17 mouse cellular contexts compared by ENCODE assay signal in the genomic region with DNA sequence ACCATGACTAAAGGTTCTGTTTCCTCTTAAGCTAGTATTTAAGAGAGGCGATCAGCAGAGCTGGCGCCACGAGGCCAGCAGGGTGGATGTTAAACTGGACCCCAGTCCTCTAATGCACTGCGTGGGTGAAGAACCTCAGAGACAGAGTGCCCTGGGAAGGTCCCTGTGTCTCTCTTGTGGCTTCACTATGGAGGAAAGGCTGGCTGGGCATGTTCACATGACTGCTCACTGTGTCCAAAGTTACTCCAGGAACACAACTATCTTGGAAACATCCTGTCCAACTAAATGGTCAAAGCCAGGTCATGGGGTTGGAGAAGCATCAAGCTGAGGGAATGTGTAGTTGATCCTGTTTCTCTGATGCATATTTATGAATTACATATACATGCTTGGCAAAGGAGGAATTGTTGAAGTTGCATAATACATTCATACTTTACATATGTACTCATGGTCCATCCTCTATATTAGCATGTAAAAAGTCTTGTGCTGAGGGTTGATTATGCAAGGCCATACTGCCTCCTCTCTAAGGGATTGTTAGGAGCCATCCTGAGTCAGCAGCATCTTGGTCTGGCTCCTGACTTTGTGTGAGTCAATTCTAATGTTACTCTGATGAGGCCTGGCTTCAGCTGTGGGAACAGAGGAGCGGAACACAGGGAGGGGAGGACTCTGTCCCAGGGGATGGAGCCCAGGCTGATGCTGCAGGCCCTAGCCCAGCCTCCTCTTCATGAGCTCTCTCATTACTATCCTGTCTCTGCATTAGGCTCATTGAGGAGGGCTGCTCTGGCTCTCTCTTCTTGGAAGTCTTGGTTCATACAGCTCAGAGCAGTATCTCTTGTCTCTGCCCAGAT.
DNase-seq lines count a peak whose midpoint lies in the region; ATAC-seq and TF ChIP-seq lines count a peak whose summit lies in the region.
"Had no signal": no experiment of that assay in that cellular context is flagged by ENCODE, and none has a peak within 500 bp of the region (broad histone marks: within the 10 kb centered on the region; RNA-seq: fewer than 3 reads in every experiment).

No protein-coding gene starts in this region.

- no peaks in the 10 kb centered on the region for H3K36me3 ChIP-seq in heart, embryonic 12.5 days
- H3K36me3 ChIP-seq in embryonic facial prominence, embryonic 15.5 days, result no peaks in the 10 kb centered on the region
- no peaks in the 10 kb centered on the region for H3K36me3 ChIP-seq in thymus, adult 2 months (ENCODE audit: control insufficient read depth, insufficient read depth, low read length)
- H3K36me3 ChIP-seq: liver, embryonic 13.5 days; lung, embryonic 15.5 days; midbrain, embryonic 12.5 days had no signal

- DNase-seq in heart, adult 11 months, result peak; percentile 99
- DNase-seq in gastrocnemius, postnatal 14 days, result peak; percentile 76
- peak; percentile 56 to 61 for DNase-seq in heart, postnatal 10 days
- DNase-seq in thymus, adult 2 months, result no peak
- no peak for DNase-seq in cerebellum, adult 9-11 months
- no peak for DNase-seq in kidney, postnatal 25 days
- DNase-seq: adrenal gland, adult 8-10 months; cerebellum, postnatal 10 days; kidney, adult 9 months; liver, embryonic 13.5 days had no signal

- no peak overlapping the region for H3K4me3 ChIP-seq in heart, embryonic 12.5 days
- H3K4me3 ChIP-seq in embryonic facial prominence, embryonic 15.5 days (replicated peaks), result no peak overlapping the region
- H3K4me3 ChIP-seq in thymus, adult 2 months (ENCODE audit: control insufficient read depth, insufficient read depth, low read length), result no peak overlapping the region
- H3K4me3 ChIP-seq: liver, embryonic 13.5 days; lung, embryonic 15.5 days; midbrain, embryonic 12.5 days had no signal

- no peak overlapping the region for H3K9ac ChIP-seq in heart, embryonic 12.5 days
- H3K9ac ChIP-seq in embryonic facial prominence, embryonic 15.5 days, result no peak overlapping the region
- H3K9ac ChIP-seq: liver, embryonic 13.5 days; lung, embryonic 15.5 days; midbrain, embryonic 12.5 days had no signal

- WGBS in heart, embryonic 12.5 days, result 88% methylated on average over 5 of the region's 5 CpGs
- WGBS in embryonic facial prominence, embryonic 15.5 days, result 78% methylated on average over 5 of the region's 5 CpGs
- 89% methylated on average over 5 of the region's 5 CpGs for WGBS in thymus, adult 2 months

- ATAC-seq in heart, embryonic 12.5 days (ENCODE audit: insufficient number of reproducible peaks, low FRiP score), result no peak
- peak; percentile 72 for ATAC-seq in embryonic facial prominence, embryonic 15.5 days (ENCODE audit: insufficient number of reproducible peaks, low FRiP score, low TSS enrichment, low read depth)
- ATAC-seq: CD4-positive, CD25-positive, alpha-beta regulatory T cell, adult 4 months; inflammation-experienced regulatory T-cells, adult 6 months; Patski had no signal

- TF ChIP-seq POLR2A in thymus, adult 2 months (IDR thresholded peaks at IDR 0.05; ENCODE audit: control insufficient read depth, extremely low read depth, insufficient read depth, low read length, poor library complexity), result no peak

- no peaks in the 10 kb centered on the region for H3K9me3 ChIP-seq in heart, embryonic 12.5 days (replicated peaks)
- no peaks in the 10 kb centered on the region for H3K9me3 ChIP-seq in embryonic facial prominence, embryonic 15.5 days (replicated peaks)
- H3K9me3 ChIP-seq: liver, embryonic 13.5 days; lung, embryonic 15.5 days; midbrain, embryonic 12.5 days had no signal

- intact Hi-C loops in gastrocnemius, postnatal 14 days (cut with DNase I; ENCODE audit: low total_unique reads), result no loop called here
- intact Hi-C loops in heart, postnatal 10 days (cut with DNase I), result no loop called here

- H3K4me2 ChIP-seq in heart, embryonic 12.5 days, result no peak overlapping the region
- no peak overlapping the region for H3K4me2 ChIP-seq in embryonic facial prominence, embryonic 15.5 days (replicated peaks)
- H3K4me2 ChIP-seq: liver, embryonic 13.5 days; lung, embryonic 15.5 days; midbrain, embryonic 12.5 days had no signal

- H3K27ac ChIP-seq in heart, embryonic 12.5 days (ENCODE audit: poor library complexity, severe bottlenecking), result no peak overlapping the region
- no peak overlapping the region for H3K27ac ChIP-seq in embryonic facial prominence, embryonic 15.5 days (replicated peaks)
- H3K27ac ChIP-seq in thymus, adult 2 months (ENCODE audit: control insufficient read depth, insufficient read depth, low read length), result no peak overlapping the region
- H3K27ac ChIP-seq: liver, embryonic 13.5 days; lung, embryonic 15.5 days; midbrain, embryonic 12.5 days had no signal

- H3K4me1 ChIP-seq in heart, embryonic 12.5 days (replicated peaks), result 0 out of 2 replicates have a peak, but pooled peaks cover 4% of the 10 kb centered on the region
- H3K4me1 ChIP-seq in embryonic facial prominence, embryonic 15.5 days, result no peaks in the 10 kb centered on the region
- H3K4me1 ChIP-seq in thymus, adult 2 months (replicated peaks; ENCODE audit: control insufficient read depth, insufficient read depth, low read length), result no peaks in the 10 kb centered on the region
- H3K4me1 ChIP-seq: liver, embryonic 13.5 days; lung, embryonic 15.5 days; midbrain, embryonic 12.5 days had no signal

- no peaks in the 10 kb centered on the region for H3K27me3 ChIP-seq in heart, embryonic 12.5 days (replicated peaks)
- H3K27me3 ChIP-seq in embryonic facial prominence, embryonic 15.5 days, result no peaks in the 10 kb centered on the region
- H3K27me3 ChIP-seq in thymus, adult 2 months (ENCODE audit: control insufficient read depth, insufficient read depth, low read length), result no peaks in the 10 kb centered on the region
- H3K27me3 ChIP-seq: liver, embryonic 13.5 days; lung, embryonic 15.5 days; midbrain, embryonic 12.5 days had no signal

- TF ChIP-seq CTCF in thymus, adult 2 months (IDR thresholded peaks at IDR 0.05; ENCODE audit: borderline replicate concordance, control insufficient read depth, extremely low read depth, insufficient read depth, low read length, poor library complexity), result no peak

Comparison
In these comparisons a context has a peak if more than half of its experiments do, and no peak if none do; other contexts are left out.
1. DNase-seq: peak in heart, adult 11 months (single experiment), gastrocnemius, postnatal 14 days (single experiment) and heart, postnatal 10 days (2 of 2); none in thymus, adult 2 months (single experiment), cerebellum, adult 9-11 months (single experiment) and kidney, postnatal 25 days (0 of 2).